In the genomic region with DNA sequence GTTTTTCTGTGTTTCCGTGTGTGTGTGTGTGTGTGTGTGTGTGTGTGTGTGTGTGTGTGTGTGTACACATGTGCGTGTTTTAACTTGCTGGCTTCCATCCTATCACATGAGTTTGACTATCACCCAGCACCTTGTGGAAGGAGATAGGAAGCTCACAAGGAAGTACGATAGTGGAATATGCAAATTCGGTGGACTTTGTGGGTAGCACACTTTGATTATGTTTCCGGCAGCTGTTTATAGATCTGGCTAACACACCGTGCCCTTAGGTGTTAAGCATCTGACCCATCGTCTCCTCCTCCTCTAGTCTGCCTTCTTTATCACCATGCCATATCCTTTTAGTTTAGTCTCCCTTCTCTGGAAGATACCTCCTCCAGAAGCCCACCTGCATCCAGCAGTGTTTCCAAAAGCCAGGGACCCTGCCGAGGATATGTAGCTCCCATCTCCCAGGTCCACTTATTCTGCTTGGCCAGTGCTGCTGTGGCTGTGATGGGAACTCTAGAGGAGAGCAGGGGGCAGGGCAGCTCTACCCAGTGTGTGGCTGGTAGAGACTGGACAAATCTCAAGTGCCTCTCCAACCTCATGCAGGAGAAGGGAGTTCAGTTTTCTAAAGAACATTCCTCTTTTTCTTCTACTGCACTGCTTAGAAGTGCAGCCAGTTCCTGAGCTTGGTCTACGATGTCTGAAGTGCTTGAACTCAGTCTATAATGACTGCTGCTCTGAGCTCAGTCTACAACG, we compare ENCODE assay signal across 17 mouse cellular contexts.
DNase-seq lines count a peak whose midpoint lies in the region; ATAC-seq and TF ChIP-seq lines count a peak whose summit lies in the region.
"Had no signal": no experiment of that assay in that cellular context is flagged by ENCODE, and none has a peak within 500 bp of the region (broad histone marks: within the 10 kb centered on the region; RNA-seq: fewer than 3 reads in every experiment).

No protein-coding gene starts in this region.

- H3K4me2 ChIP-seq in lung, embryonic 15.5 days, result no peak overlapping the region
- H3K4me2 ChIP-seq: forebrain, embryonic 12.5 days; hindbrain, embryonic 12.5 days; midbrain, embryonic 11.5 days; stomach, embryonic 15.5 days had no signal

- H3K4me3 ChIP-seq in lung, embryonic 15.5 days, result no peak overlapping the region
- H3K4me3 ChIP-seq in MEL (ENCODE audit: control insufficient read depth in 1 of 2, insufficient read depth in 1 of 2, low read depth in 2 of 2, low read length in 2 of 2), result no peak overlapping the region
- H3K4me3 ChIP-seq: forebrain, embryonic 12.5 days; hindbrain, embryonic 12.5 days; left cerebral cortex, adult 2 months; stomach, embryonic 15.5 days had no signal

- H3K27me3 ChIP-seq in lung, embryonic 15.5 days, result no peaks in the 10 kb centered on the region
- H3K27me3 ChIP-seq in MEL (ENCODE audit: control insufficient read depth in 1 of 2, insufficient read depth in 2 of 2, low read length in 2 of 2), result no peaks in the 10 kb centered on the region
- H3K27me3 ChIP-seq: forebrain, embryonic 12.5 days; hindbrain, embryonic 12.5 days; stomach, embryonic 15.5 days had no signal

- no peak for DNase-seq in lung, adult 18-20 months
- DNase-seq in MEL (ENCODE audit: low read depth, low spot score), result peak; percentile 82
- peak; percentile 51 for DNase-seq in induced T-regulatory cell, adult 2 months (ENCODE audit: low read depth)
- no peak for DNase-seq in cerebellum, adult 18-20 months
- DNase-seq in spleen, postnatal 4 days (ENCODE audit: low spot score in 2 of 2), result no peak
- no peak for DNase-seq in cerebellum, adult 11 months
- DNase-seq: adrenal gland, postnatal 10 days; heart, adult 18-20 months; kidney, adult 9 months; thymus, postnatal 25 days had no signal

- peak; percentile 42; the same call in 1 of the 2 replicates for ATAC-seq in lung, embryonic 15.5 days (ENCODE audit: borderline replicate concordance, extremely low read depth, low FRiP score, low TSS enrichment)
- ATAC-seq in megakaryocyte progenitor cell, adult 5-6 weeks (replicated peaks; ENCODE audit: poor library complexity), result peak; percentile 64

- H3K27ac ChIP-seq in lung, embryonic 15.5 days, result no peak overlapping the region
- no peak overlapping the region; the same call in 1 of the 2 replicates for H3K27ac ChIP-seq in MEL (ENCODE audit: control insufficient read depth, low read depth, low read length)
- H3K27ac ChIP-seq: forebrain, embryonic 12.5 days; hindbrain, embryonic 12.5 days; left cerebral cortex, adult 2 months; stomach, embryonic 15.5 days had no signal

- no peak for TF ChIP-seq CTCF in MEL (IDR thresholded peaks at IDR 0.05 in 2 of 3, conservative IDR thresholded peaks at IDR 0.05 in 1 of 3; ENCODE audit: control insufficient read depth in 1 of 3, insufficient read depth in 1 of 3, low read depth in 2 of 3, low read length in 3 of 3, poor library complexity in 1 of 3, severe bottlenecking in 1 of 3)

- no peaks in the 10 kb centered on the region for H3K9me3 ChIP-seq in lung, embryonic 15.5 days
- no peaks in the 10 kb centered on the region for H3K9me3 ChIP-seq in MEL (replicated peaks; ENCODE audit: insufficient read depth, low read length)
- H3K9me3 ChIP-seq: forebrain, embryonic 12.5 days; hindbrain, embryonic 12.5 days; stomach, embryonic 15.5 days had no signal

- TF ChIP-seq EP300 in MEL (IDR thresholded peaks at IDR 0.05; ENCODE audit: low read depth in 1 of 2, low read length in 2 of 2), result peak; percentile 95 to 97

- peaks cover 12% of the 10 kb centered on the region; the same call in 1 of the 2 replicates for H3K4me1 ChIP-seq in lung, embryonic 15.5 days
- peaks cover 38 to 55% of the 10 kb centered on the region in 2 experiments for H3K4me1 ChIP-seq in MEL (ENCODE audit: control insufficient read depth in 1 of 2, insufficient read depth in 2 of 2, low read length in 2 of 2)
- H3K4me1 ChIP-seq: hindbrain, embryonic 12.5 days had no signal

- 0 out of 2 replicates have a peak, but pooled peaks cover under 1% of the 10 kb centered on the region for H3K36me3 ChIP-seq in lung, embryonic 15.5 days
- peaks cover 0 to 39% of the 10 kb centered on the region in 2 experiments; a peak in 2 of 4 replicates for H3K36me3 ChIP-seq in MEL (ENCODE audit: control insufficient read depth in 1 of 2, insufficient read depth in 2 of 2, low read length in 2 of 2)
- H3K36me3 ChIP-seq: hindbrain, embryonic 12.5 days; stomach, embryonic 15.5 days had no signal

- no peaks in the 10 kb centered on the region for H3K79me2 ChIP-seq in MEL (ENCODE audit: control insufficient read depth, insufficient read depth, low read length, poor library complexity)

- no peak overlapping the region for H3K9ac ChIP-seq in lung, embryonic 15.5 days
- H3K9ac ChIP-seq in MEL (ENCODE audit: control insufficient read depth, low read depth, low read length, poor library complexity, severe bottlenecking), result no peak overlapping the region
- H3K9ac ChIP-seq: forebrain, embryonic 12.5 days; hindbrain, embryonic 12.5 days; stomach, embryonic 15.5 days had no signal

- WGBS in lung, embryonic 15.5 days, result 58% methylated on average over 10 of the region's 10 CpGs

- TF ChIP-seq POLR2A in MEL (IDR thresholded peaks at IDR 0.05; ENCODE audit: control insufficient read depth in 1 of 2, insufficient read depth in 1 of 2, low read depth in 1 of 2, low read length in 2 of 2, poor library complexity in 1 of 2), result no peak

- TF ChIP-seq RAD21 in MEL (IDR thresholded peaks at IDR 0.05; ENCODE audit: low read depth, low read length), result no peak

TF ChIP-seq in MEL, 35 proteins besides CTCF, POLR2A, EP300 and RAD21:
- TF ChIP-seq UBTF (IDR thresholded peaks at IDR 0.05; ENCODE audit: borderline replicate concordance, insufficient read depth, low read depth, low read length), result no peak
- no peak; the same call in 1 of the 2 replicates for TF ChIP-seq NELFE (IDR thresholded peaks at IDR 0.05; ENCODE audit: low read depth, low read length)
- TF ChIP-seq TBP (IDR thresholded peaks at IDR 0.05; ENCODE audit: low read depth, low read length), result 0 out of 2 replicates have a peak, but pooled peaks have one; percentile 14
- peak; percentile 63 for TF ChIP-seq TAL1 (IDR thresholded peaks at IDR 0.05; ENCODE audit: low read length)
- no peak for TF ChIP-seq NRF1 (IDR thresholded peaks at IDR 0.05; ENCODE audit: insufficient read depth, low read depth, low read length, poor library complexity, severe bottlenecking)
- peak; percentile 94 for TF ChIP-seq SIN3A (IDR thresholded peaks at IDR 0.05; ENCODE audit: low read length)
- TF ChIP-seq GATA1 (IDR thresholded peaks at IDR 0.05; ENCODE audit: low read depth, low read length), result peak; percentile 99
- TF ChIP-seq ZNF384 (IDR thresholded peaks at IDR 0.05; ENCODE audit: low read depth, low read length), result peak; percentile 49; the same call in 1 of the 2 replicates
- TF ChIP-seq KAT2A (conservative IDR thresholded peaks at IDR 0.05; ENCODE audit: low read depth, low read length), result peak; percentile 55
- TF ChIP-seq MAX (IDR thresholded peaks at IDR 0.05; ENCODE audit: low read length), result peak; percentile 79; the same call in 1 of the 2 replicates
- TF ChIP-seq E2F4 (IDR thresholded peaks at IDR 0.05; ENCODE audit: borderline replicate concordance, low read depth, low read length), result no peak
- TF ChIP-seq ZKSCAN1 (IDR thresholded peaks at IDR 0.05; ENCODE audit: low read depth, low read length), result no peak
- no peak for TF ChIP-seq POLR2AphosphoS5 (IDR thresholded peaks at IDR 0.05; ENCODE audit: borderline replicate concordance, low read depth, low read length)
- TF ChIP-seq MEF2A (IDR thresholded peaks at IDR 0.05; ENCODE audit: extremely low read depth, insufficient replicate concordance, low read depth, low read length, poor library complexity, severe bottlenecking), result peak; percentile 84; the same call in 1 of the 2 replicates
- peak; percentile 67; the same call in 1 of the 2 replicates for TF ChIP-seq ELF1 (IDR thresholded peaks at IDR 0.05; ENCODE audit: low read depth, low read length)
- peak; percentile 47; the same call in 1 of the 2 replicates for TF ChIP-seq USF1 (IDR thresholded peaks at IDR 0.05; ENCODE audit: low read depth, low read length)
- peak; percentile 9; the same call in 1 of the 2 replicates for TF ChIP-seq SMC3 (IDR thresholded peaks at IDR 0.05; ENCODE audit: low read depth, low read length)
- no peak for TF ChIP-seq USF2 (IDR thresholded peaks at IDR 0.05; ENCODE audit: borderline replicate concordance in 1 of 2, insufficient read depth in 1 of 2, low read depth in 1 of 2, low read length in 2 of 2)
- peak; percentile 95 for TF ChIP-seq BHLHE40 (IDR thresholded peaks at IDR 0.05; ENCODE audit: borderline replicate concordance, low read depth, low read length)
- TF ChIP-seq MAFK (IDR thresholded peaks at IDR 0.05; ENCODE audit: borderline replicate concordance, low read depth, low read length), result peak; percentile 94
- TF ChIP-seq JUND (IDR thresholded peaks at IDR 0.05; ENCODE audit: low read depth, low read length), result no peak
- TF ChIP-seq ETS1 (IDR thresholded peaks at IDR 0.05; ENCODE audit: low read depth, low read length), result peak; percentile 100
- peak; percentile 99 for TF ChIP-seq RCOR1 (IDR thresholded peaks at IDR 0.05; ENCODE audit: low read depth, low read length)
- TF ChIP-seq TCF12 (IDR thresholded peaks at IDR 0.05; ENCODE audit: low read depth, low read length), result peak; percentile 99
- peak; percentile 67 for TF ChIP-seq HCFC1 (IDR thresholded peaks at IDR 0.05; ENCODE audit: low read depth, low read length)
- peak; percentile 30; the same call in 1 of the 2 replicates for TF ChIP-seq CHD2 (IDR thresholded peaks at IDR 0.05; ENCODE audit: low read length)
- TF ChIP-seq POLR2AphosphoS2 (IDR thresholded peaks at IDR 0.05; ENCODE audit: low read length), result peak; percentile 43; the same call in 1 of the 2 replicates
- TF ChIP-seq CHD1 (IDR thresholded peaks at IDR 0.05; ENCODE audit: low read depth, low read length), result no peak
- TF ChIP-seq ZMIZ1 (IDR thresholded peaks at IDR 0.05; ENCODE audit: low read depth, low read length), result peak; percentile 85
- TF ChIP-seq MAZ (IDR thresholded peaks at IDR 0.05; ENCODE audit: low read depth, low read length), result peak; percentile 94
- TF ChIP-seq GABPA (IDR thresholded peaks at IDR 0.05; ENCODE audit: low read depth, low read length), result peak; percentile 40; the same call in 1 of the 2 replicates
- TF ChIP-seq ZC3H11A (IDR thresholded peaks at IDR 0.05; ENCODE audit: low read depth, low read length), result no peak
- peak; percentile 87 for TF ChIP-seq MYC (IDR thresholded peaks at IDR 0.05; ENCODE audit: low read depth, low read length)
- TF ChIP-seq MYB (IDR thresholded peaks at IDR 0.05; ENCODE audit: low read depth, low read length), result peak; percentile 56; the same call in 1 of the 2 replicates
- peak; percentile 79 for TF ChIP-seq MXI1 (IDR thresholded peaks at IDR 0.05; ENCODE audit: low read depth, low read length)
TF ChIP-seq in MEL: peak in this region for 25.

Comparison
In these comparisons a context has a peak if more than half of its experiments do, and no peak if none do; other contexts are left out.
1. DNase-seq: peak in MEL (single experiment) and induced T-regulatory cell, adult 2 months (single experiment); none in lung, adult 18-20 months (0 of 2), cerebellum, adult 18-20 months (0 of 2), spleen, postnatal 4 days (0 of 2) and cerebellum, adult 11 months (single experiment).